Mouse (Mus musculus) intestine, postnatal 0 days (tissue): ENCODE results near the gene Lrrc18. TPM values are rescaled to one million over a fixed set of nuclear protein-coding genes. Genes with fewer than 3 reads are reported as not detected.

Source experiments
- ATAC-seq: fragments of 200-750 bp; cut with Nextera tagmentation; 2 replicates; pipeline ENCODE4 v1.8.0; 2017; ENCODE audit warnings: mild to moderate bottlenecking, moderate TSS enrichment, moderate library complexity
- H3K27ac ChIP-seq: fragments of 300-500 bp; sonication (generic); 2 replicates; pipeline ENCODE4 v1.5.1; 2014; ENCODE audit warnings: mild to moderate bottlenecking, low read depth, low read length, moderate library complexity
- H3K27me3 ChIP-seq: fragments of 300-500 bp; sonication (generic); replicated peaks from 2 replicates; pipeline ENCODE4 v1.6.1; 2014; ENCODE audit warnings: low read length, mixed read lengths; ENCODE audit not compliant: control insufficient read depth, insufficient read depth
- H3K36me3 ChIP-seq: fragments of 300-500 bp; sonication (generic); 2 replicates; pipeline ENCODE4 v1.6.1; 2014; ENCODE audit warnings: mild to moderate bottlenecking, moderate library complexity; ENCODE audit not compliant: control insufficient read depth, insufficient read depth
- H3K4me1 ChIP-seq: fragments of 300-500 bp; sonication (generic); replicated peaks from 2 replicates; pipeline ENCODE4 v1.6.1; 2014; ENCODE audit warnings: antibody characterized with exemption, low read length, mixed read lengths; ENCODE audit not compliant: control insufficient read depth, insufficient read depth
- H3K4me2 ChIP-seq: fragments of 300-500 bp; sonication (generic); replicated peaks from 2 replicates; pipeline ENCODE4 v1.6.1; 2014; ENCODE audit warnings: low read depth, mild to moderate bottlenecking, moderate library complexity
- H3K4me3 ChIP-seq: fragments of 300-500 bp; sonication (generic); 2 replicates; pipeline ENCODE4 v1.5.1; 2014; ENCODE audit warnings: low read depth, low read length
- H3K9ac ChIP-seq: fragments of 300-500 bp; sonication (generic); 2 replicates; pipeline ENCODE4 v1.6.1; 2014; ENCODE audit warnings: mild to moderate bottlenecking, low read depth, low read length
- H3K9me3 ChIP-seq: fragments of 300-500 bp; sonication (generic); 2 replicates; pipeline ENCODE4 v1.6.1; 2016; ENCODE audit warnings: mixed run types; ENCODE audit not compliant: control insufficient read depth
- CTCF ChIP-seq: sonication (generic); IDR thresholded peaks from 2 replicates; pipeline ENCODE4 v1.5.1; 2016; ENCODE audit warnings: low read depth, mild to moderate bottlenecking, control low read depth, antibody characterized with exemption, moderate library complexity
- WGBS: fragments of 180-500 bp; shearing (Covaris S2); extraction: QIAGEN DNeasy Blood & Tissue Kit; methylation state at CpG from one replicate; pipeline ENCODE4 v1.1.7; 2014; 5-methylcytosine and 5-hydroxymethylcytosine counted together
- polyA plus RNA-seq: library from polyadenylated mRNA; unstranded; fragments of >200 nt; fragmentation: Nextera tagmentation; extraction: Ambion mirVana; gene quantifications from 2 replicates; pipeline ENCODE4 v1.2.1, GENCODE M21; 2015

Gene Lrrc18
- polyA plus RNA-seq, 1 experiment from 2014 or later, result 0.14 TPM

DNA sequence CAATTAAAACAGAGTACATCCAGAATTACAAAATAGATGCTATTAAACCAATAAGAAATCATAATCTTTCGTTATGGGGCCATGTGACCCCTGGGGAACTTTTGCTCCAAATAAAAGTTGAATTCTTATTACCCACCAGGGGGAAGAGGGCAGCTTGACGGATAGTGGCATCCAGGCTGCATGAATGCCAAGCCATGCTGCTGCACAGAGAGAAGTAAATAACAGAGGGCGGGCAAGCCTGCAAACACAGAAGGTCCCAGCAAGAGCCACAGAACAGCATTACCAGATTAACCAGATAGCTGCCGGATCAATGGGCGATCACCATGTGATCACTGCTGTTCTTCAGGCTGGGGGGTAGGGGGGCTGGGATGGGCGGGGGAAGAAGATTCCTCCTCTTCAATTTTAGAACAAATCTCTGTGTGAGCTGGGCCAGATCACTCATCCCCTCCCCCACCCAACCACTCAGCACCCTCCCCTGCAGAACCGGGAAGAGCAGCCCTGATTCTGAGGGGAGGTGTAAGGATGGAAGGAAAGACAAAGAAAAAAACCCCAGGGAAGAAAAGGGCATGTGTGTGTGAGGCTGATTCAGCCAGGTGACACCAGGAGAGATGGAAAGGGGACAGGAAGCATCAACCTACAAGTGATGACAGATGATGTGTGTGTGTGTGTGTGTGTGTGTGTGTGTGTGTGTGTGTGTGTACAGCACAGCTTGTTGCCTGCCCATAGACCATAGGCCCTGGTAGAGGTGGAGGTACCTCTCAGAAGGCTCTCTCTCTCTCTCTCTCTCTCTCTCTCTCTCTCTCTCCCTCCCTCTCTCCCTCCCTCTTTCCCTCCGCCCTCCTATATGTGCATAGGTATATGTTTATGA is 9.2 kb downstream of the Lrrc18 start:
- Histone ChIP-seq H3K4me1 (no peaks in the 10 kb centered on the region), H3K27me3 (no peaks in the 10 kb centered on the region), H3K27ac (no peak overlapping the region), H3K9ac (no peak overlapping the region), H3K9me3 (no peaks in the 10 kb centered on the region), H3K4me2 (no peak overlapping the region), H3K4me3 (no peak overlapping the region), H3K36me3 (no peaks in the 10 kb centered on the region)
- no peak for ATAC-seq
- 50% methylated on average over 8 of the region's 8 CpGs for WGBS
- TF ChIP-seq CTCF, result no peak

DNA sequence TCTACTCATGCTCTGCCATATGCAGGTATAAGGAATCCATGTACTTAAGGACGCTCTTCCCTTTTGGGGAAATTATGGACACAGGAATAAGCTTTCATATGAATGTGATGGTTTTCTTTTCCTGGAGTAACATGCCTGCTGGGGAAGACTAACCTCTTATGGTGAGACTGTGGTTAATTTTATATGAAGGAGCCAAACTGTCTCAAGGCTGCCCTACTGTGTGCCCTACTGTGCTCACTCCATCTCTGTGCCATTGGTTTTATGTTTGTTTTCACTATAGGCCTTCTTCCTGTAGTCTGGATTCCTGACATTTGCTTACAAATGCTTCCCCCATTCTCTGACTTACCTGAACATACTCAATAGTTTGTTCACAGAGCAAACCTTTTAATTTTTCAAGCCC is 13.9 kb downstream of the Lrrc18 start:
- WGBS, result 92% methylated on average over 1 of the region's 1 CpGs
- no peak overlapping the region for H3K9ac ChIP-seq
- H3K36me3 ChIP-seq, result no peaks in the 10 kb centered on the region
- no peak for ATAC-seq
- H3K4me3 ChIP-seq, result no peak overlapping the region
- H3K4me2 ChIP-seq, result no peak overlapping the region
- no peak overlapping the region for H3K27ac ChIP-seq
- TF ChIP-seq CTCF, result no peak
- no peaks in the 10 kb centered on the region for H3K27me3 ChIP-seq
- no peaks in the 10 kb centered on the region for H3K9me3 ChIP-seq
- no peaks in the 10 kb centered on the region for H3K4me1 ChIP-seq

DNA sequence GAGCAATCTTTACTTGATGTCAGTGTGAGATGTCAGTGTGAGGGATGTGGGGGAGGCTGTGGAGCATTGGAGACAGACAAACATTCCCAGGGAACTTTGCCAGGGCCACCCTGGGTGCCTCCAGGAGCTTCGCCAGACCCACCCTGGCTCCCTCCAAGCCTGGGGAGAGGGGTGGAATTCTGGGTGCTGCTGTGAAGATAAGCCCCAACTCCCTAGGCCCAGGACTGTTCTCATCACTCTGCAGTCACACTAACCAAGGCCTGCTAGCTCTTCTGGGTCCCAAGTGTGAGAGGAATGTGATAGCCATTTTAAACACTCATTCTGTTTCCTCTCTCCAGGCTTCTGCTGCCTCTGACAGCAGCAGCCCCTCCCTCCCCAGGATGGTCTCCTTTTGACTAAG is 16.5 kb downstream of the Lrrc18 start:
- Histone ChIP-seq H3K9me3 (no peaks in the 10 kb centered on the region), H3K4me2 (no peak overlapping the region), H3K4me3 (no peak overlapping the region), H3K36me3 (no peaks in the 10 kb centered on the region), H3K27me3 (no peaks in the 10 kb centered on the region), H3K4me1 (no peaks in the 10 kb centered on the region), H3K9ac (no peak overlapping the region), H3K27ac (no peak overlapping the region)
- WGBS, result 75% methylated on average over 1 of the region's 1 CpGs
- no peak for TF ChIP-seq CTCF
- ATAC-seq, result no peak

DNA sequence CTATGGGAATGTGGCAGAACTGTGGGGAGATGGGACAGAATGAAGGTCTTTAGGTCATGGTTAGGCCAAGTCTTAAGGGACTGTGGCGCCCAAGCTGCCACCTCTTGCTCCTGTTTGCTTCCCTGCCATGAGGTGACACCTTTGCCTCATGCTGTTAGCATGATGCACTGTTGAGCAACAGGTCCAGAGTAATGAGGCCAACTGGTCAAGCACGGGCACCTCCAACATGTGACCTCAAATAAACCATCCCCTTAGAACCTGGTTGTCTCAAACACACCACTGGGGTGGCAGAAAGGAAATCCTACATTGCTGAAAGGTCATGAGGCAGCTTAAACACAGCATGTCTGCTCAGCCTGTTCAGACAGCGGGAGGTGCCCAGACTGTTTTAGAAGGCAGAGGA is 27.9 kb downstream of the Lrrc18 start:
- ATAC-seq, result no peak

DNA sequence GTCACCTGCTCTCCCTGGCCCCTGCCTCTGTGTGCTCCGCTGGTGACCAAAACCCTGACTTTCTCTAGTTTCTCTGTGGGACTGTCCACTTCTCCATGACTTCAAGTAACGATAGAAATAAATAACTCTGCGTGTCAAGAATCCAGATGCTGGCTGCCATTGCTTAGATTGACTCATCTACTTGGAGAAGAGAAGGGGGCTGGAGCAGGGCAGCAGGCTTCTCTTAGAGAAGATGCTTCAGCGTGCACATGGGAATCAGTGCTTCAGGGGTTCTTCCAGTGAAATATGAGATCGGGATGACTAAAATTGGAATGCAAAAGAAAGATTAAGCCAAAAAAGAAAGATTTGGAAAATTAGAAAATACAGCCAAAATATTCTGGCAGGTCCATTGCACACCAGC is 28.4 kb downstream of the Lrrc18 start:
- Histone ChIP-seq H3K9ac (no peak overlapping the region), H3K36me3 (no peaks in the 10 kb centered on the region), H3K9me3 (no peaks in the 10 kb centered on the region), H3K27me3 (no peaks in the 10 kb centered on the region), H3K4me2 (no peak overlapping the region), H3K27ac (no peak overlapping the region), H3K4me1 (no peaks in the 10 kb centered on the region), H3K4me3 (no peak overlapping the region)
- ATAC-seq, result no peak
- whole genome bisulfite sequencing, result 71% methylated on average over 5 of the region's 5 CpGs
- TF ChIP-seq CTCF, result no peak

More for the DNA sequence above, 27.9 kb downstream of the Lrrc18 start:
- Histone ChIP-seq H3K4me1 (no peaks in the 10 kb centered on the region), H3K4me2 (no peak overlapping the region), H3K9me3 (no peaks in the 10 kb centered on the region), H3K4me3 (no peak overlapping the region), H3K27ac (no peak overlapping the region), H3K9ac (no peak overlapping the region), H3K36me3 (no peaks in the 10 kb centered on the region), H3K27me3 (no peaks in the 10 kb centered on the region)
- TF ChIP-seq CTCF, result no peak
- WGBS, result 85% methylated on average over 3 of the region's 3 CpGs

DNA sequence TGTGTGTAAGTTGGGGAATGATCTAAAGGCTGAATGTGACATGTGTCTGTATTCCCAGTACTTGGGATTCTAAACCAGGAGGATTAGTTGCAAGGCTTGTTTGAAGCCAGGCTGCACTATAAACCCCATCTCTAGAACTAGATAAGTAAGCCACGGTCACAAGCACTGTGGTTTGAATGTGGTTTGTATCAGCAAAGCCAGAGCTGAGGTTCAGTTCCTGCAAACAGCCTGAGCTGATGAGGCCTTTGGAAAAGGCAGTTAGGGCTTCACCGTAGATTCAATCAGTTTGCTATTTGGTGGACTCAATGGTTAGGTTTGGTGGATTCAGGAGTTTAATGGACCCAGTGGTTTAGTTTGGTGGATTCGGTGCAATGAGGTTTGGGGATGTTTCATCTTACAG is 39.7 kb downstream of the Lrrc18 start:
- no peak for ATAC-seq
- WGBS, result 78% methylated on average over 3 of the region's 3 CpGs
- H3K27me3 ChIP-seq, result no peaks in the 10 kb centered on the region
- no peak overlapping the region for H3K4me2 ChIP-seq
- no peaks in the 10 kb centered on the region for H3K36me3 ChIP-seq
- no peak overlapping the region for H3K27ac ChIP-seq
- no peak for TF ChIP-seq CTCF
- H3K4me3 ChIP-seq, result no peak overlapping the region
- H3K4me1 ChIP-seq, result no peaks in the 10 kb centered on the region
- H3K9ac ChIP-seq, result no peak overlapping the region
- no peaks in the 10 kb centered on the region for H3K9me3 ChIP-seq
